Mouse (Mus musculus): ENCODE results near the gene Esp36. TPM values are rescaled to one million over a fixed set of nuclear protein-coding genes. Genes with fewer than 3 reads are reported as not detected.
"Not testable (repeated sequence)": the region's sequence is repeated elsewhere in the genome, so short reads cannot be mapped to it uniquely, and the experiment has no call there.

Gene Esp36
- polyA plus RNA-seq (2014; fragmentation: Nextera tagmentation; extraction: Ambion mirVana), result not detected in 2 replicates

GRCm38 (mm10) chr17:38420085-38420484 lies at the start of gene Esp36:
Esp36 (minus strand) TSS chr17:38420185.
- no peak within 1 kb of the TSS for H3K4me3 ChIP-seq (replicated peaks; ENCODE audit: low read length)
- peaks cover 12% of the 10 kb centered on the region for H3K9me3 ChIP-seq (ENCODE audit: control insufficient read depth, low read length)
- DNase-seq (ENCODE audit: low spot score) (no peak), ATAC-seq (ENCODE audit: low FRiP score) (no peak)
- no peak within 1 kb of the TSS for H3K4me2 ChIP-seq (replicated peaks)
- no peaks in the 10 kb centered on the region for H3K4me1 ChIP-seq (replicated peaks; ENCODE audit: control insufficient read depth, insufficient read depth, low read length)
- no peak within 1 kb of the TSS for H3K9ac ChIP-seq
- H3K27ac ChIP-seq, result no peak within 1 kb of the TSS
- WGBS, result 85% methylated on average over 2 of the region's 2 CpGs
- H3K36me3 ChIP-seq (replicated peaks; ENCODE audit: control insufficient read depth, insufficient read depth), result no peaks in the 10 kb centered on the region
- H3K27me3 ChIP-seq (ENCODE audit: control insufficient read depth, insufficient read depth, low read length), result no peaks in the 10 kb centered on the region

- DNase-seq (ENCODE audit: low spot score); ATAC-seq (ENCODE audit: low FRiP score); H3K27me3 ChIP-seq (ENCODE audit: control insufficient read depth, insufficient read depth, low read length); H3K4me1 ChIP-seq (replicated peaks; ENCODE audit: control insufficient read depth, insufficient read depth, low read length); H3K36me3 ChIP-seq (replicated peaks; ENCODE audit: control insufficient read depth, insufficient read depth); H3K9ac ChIP-seq; H3K4me3 ChIP-seq (replicated peaks; ENCODE audit: low read length); H3K4me2 ChIP-seq (replicated peaks); H3K27ac ChIP-seq: not testable (repeated sequence)
- H3K9me3 ChIP-seq (ENCODE audit: control insufficient read depth, low read length), result peaks cover 28% of the 10 kb centered on the region; the same call in 1 of the 2 replicates
Observed at GRCm38 (mm10) chr17:38456206-38456605, 36.2 kb upstream of the Esp36 start.

GRCm38 (mm10) chr17:38450688-38451087 lies 30.7 kb upstream of the Esp36 start:
- Histone ChIP-seq H3K27ac (no peak overlapping the region), H3K4me2 (replicated peaks) (no peak overlapping the region), H3K9me3 (ENCODE audit: control insufficient read depth, low read length) (peaks cover 23% of the 10 kb centered on the region; the same call in 1 of the 2 replicates), H3K9ac (no peak overlapping the region), H3K4me1 (replicated peaks; ENCODE audit: control insufficient read depth, insufficient read depth, low read length) (no peaks in the 10 kb centered on the region), H3K27me3 (ENCODE audit: control insufficient read depth, insufficient read depth, low read length) (no peaks in the 10 kb centered on the region), H3K4me3 (replicated peaks; ENCODE audit: low read length) (no peak overlapping the region), H3K36me3 (replicated peaks; ENCODE audit: control insufficient read depth, insufficient read depth) (no peaks in the 10 kb centered on the region)
- WGBS, result 90% methylated on average over 2 of the region's 2 CpGs
- DNase-seq (ENCODE audit: low spot score), result no peak
- ATAC-seq (ENCODE audit: low FRiP score), result no peak

GRCm38 (mm10) chr17:38406135-38406534 lies 13.8 kb downstream of the Esp36 start:
- no peaks in the 10 kb centered on the region for H3K4me1 ChIP-seq (replicated peaks; ENCODE audit: control insufficient read depth, insufficient read depth, low read length)
- H3K4me2 ChIP-seq (replicated peaks), result no peak overlapping the region
- no peaks in the 10 kb centered on the region for H3K27me3 ChIP-seq (ENCODE audit: control insufficient read depth, insufficient read depth, low read length)
- H3K4me3 ChIP-seq (replicated peaks; ENCODE audit: low read length), result no peak overlapping the region
- no peaks in the 10 kb centered on the region for H3K36me3 ChIP-seq (replicated peaks; ENCODE audit: control insufficient read depth, insufficient read depth)
- H3K27ac ChIP-seq, result no peak overlapping the region
- H3K9ac ChIP-seq, result no peak overlapping the region
- H3K9me3 ChIP-seq (ENCODE audit: control insufficient read depth, low read length), result peaks cover 37% of the 10 kb centered on the region
- 81% methylated on average over 3 of the region's 3 CpGs for WGBS
- ATAC-seq (ENCODE audit: low FRiP score) (no peak), DNase-seq (ENCODE audit: low spot score) (no peak)

GRCm38 (mm10) chr17:38391821-38392220 lies 28.2 kb downstream of the Esp36 start:
- ATAC-seq (ENCODE audit: low FRiP score) (no peak), DNase-seq (ENCODE audit: low spot score) (no peak)
- Histone ChIP-seq H3K4me2 (replicated peaks) (no peak overlapping the region), H3K9ac (no peak overlapping the region), H3K27ac (no peak overlapping the region), H3K9me3 (ENCODE audit: control insufficient read depth, low read length) (peaks cover 5% of the 10 kb centered on the region; the same call in 1 of the 2 replicates), H3K4me1 (replicated peaks; ENCODE audit: control insufficient read depth, insufficient read depth, low read length) (no peaks in the 10 kb centered on the region), H3K27me3 (ENCODE audit: control insufficient read depth, insufficient read depth, low read length) (no peaks in the 10 kb centered on the region), H3K4me3 (replicated peaks; ENCODE audit: low read length) (no peak overlapping the region), H3K36me3 (replicated peaks; ENCODE audit: control insufficient read depth, insufficient read depth) (no peaks in the 10 kb centered on the region)
- 72% methylated on average over 2 of the region's 2 CpGs for WGBS

Other genes with a start within 250 kb of the Esp36 start
- gene Olfr134, start 248.8 kb downstream of the Esp36 start, polyA plus RNA-seq (2014; fragmentation: Nextera tagmentation; extraction: Ambion mirVana), result not detected in 2 replicates
- gene Olfr135, start 215.8 kb downstream of the Esp36 start, polyA plus RNA-seq (2014; fragmentation: Nextera tagmentation; extraction: Ambion mirVana), result not detected in 2 replicates
- gene Olfr138, start 159.2 kb downstream of the Esp36 start, polyA plus RNA-seq (2014; fragmentation: Nextera tagmentation; extraction: Ambion mirVana), result not detected in 2 replicates
- gene Olfr137, start 112.6 kb downstream of the Esp36 start, polyA plus RNA-seq (2014; fragmentation: Nextera tagmentation; extraction: Ambion mirVana), result not detected in 2 replicates
- gene Olfr136, start 90.4 kb downstream of the Esp36 start, polyA plus RNA-seq (2014; fragmentation: Nextera tagmentation; extraction: Ambion mirVana), result not detected in 2 replicates
- gene Esp34, start 134.0 kb upstream of the Esp36 start, polyA plus RNA-seq (2014; fragmentation: Nextera tagmentation; extraction: Ambion mirVana), result not detected in 2 replicates
- gene Esp31, start 219.3 kb upstream of the Esp36 start, polyA plus RNA-seq (2014; fragmentation: Nextera tagmentation; extraction: Ambion mirVana), result not detected in 2 replicates

All from hindbrain, embryonic 14.5 days (tissue).